Mouse (Mus musculus) midbrain, embryonic 12.5 days (tissue): ENCODE measurements at regions not wholly inside any gene's neighbourhood (a gene's known extent, or its start where the extent isn't known, plus 50 kb on each side); places are given as distances from the start of the nearest gene placed in this dataset.

Source experiments
- ATAC-seq: fragments of 200-750 bp; cut with Nextera tagmentation; 2 replicates; pipeline ENCODE4 v1.8.0; 2017; ENCODE audit warnings: low read depth, moderate TSS enrichment, moderate library complexity; ENCODE audit not compliant: low FRiP score
- H3K27ac ChIP-seq: fragments of 300-500 bp; sonication (generic); replicated peaks from 2 replicates; pipeline ENCODE4 v1.5.1; 2016; ENCODE audit warnings: mild to moderate bottlenecking
- H3K27me3 ChIP-seq: fragments of 300-500 bp; sonication (generic); 2 replicates; pipeline ENCODE4 v1.6.1; 2016; ENCODE audit warnings: mild to moderate bottlenecking
- H3K36me3 ChIP-seq: fragments of 300-500 bp; sonication (generic); 2 replicates; pipeline ENCODE4 v1.6.1; 2016
- H3K4me1 ChIP-seq: fragments of 300-500 bp; sonication (generic); 2 replicates; pipeline ENCODE4 v1.6.1; 2016
- H3K4me2 ChIP-seq: fragments of 300-500 bp; sonication (generic); replicated peaks from 2 replicates; pipeline ENCODE4 v1.6.1; 2016; ENCODE audit warnings: mild to moderate bottlenecking, moderate library complexity
- H3K4me3 ChIP-seq: fragments of 300-500 bp; sonication (generic); 2 replicates; pipeline ENCODE4 v1.5.1; 2016; ENCODE audit warnings: mild to moderate bottlenecking
- H3K9ac ChIP-seq: fragments of 300-500 bp; sonication (generic); replicated peaks from 2 replicates; pipeline ENCODE4 v1.6.1; 2016; ENCODE audit warnings: mild to moderate bottlenecking, moderate library complexity
- H3K9me3 ChIP-seq: fragments of 300-500 bp; sonication (generic); 2 replicates; pipeline ENCODE4 v1.6.1; 2016; ENCODE audit warnings: mild to moderate bottlenecking
- WGBS: fragments of 180-500 bp; shearing (Covaris S2); methylation state at CpG from one replicate; pipeline ENCODE4 v1.1.7; 2016; 5-methylcytosine and 5-hydroxymethylcytosine counted together

GRCm38 (mm10) chr15:67792822-67793221 lies 1292.1 kb upstream of the Lrrc6 start:
- no peaks in the 10 kb centered on the region for H3K4me1 ChIP-seq
- ATAC-seq: no peak
- no peak overlapping the region for H3K9ac ChIP-seq
- no peak overlapping the region for H3K27ac ChIP-seq
- no peaks in the 10 kb centered on the region for H3K36me3 ChIP-seq
- no peaks in the 10 kb centered on the region for H3K27me3 ChIP-seq
- H3K4me3 ChIP-seq: no peak overlapping the region
- H3K4me2 ChIP-seq: no peak overlapping the region
- no peaks in the 10 kb centered on the region for H3K9me3 ChIP-seq

GRCm38 (mm10) chr15:67788587-67788986 lies 1287.9 kb upstream of the Lrrc6 start:
- Histone ChIP-seq H3K4me3 (no peak overlapping the region), H3K27ac (no peak overlapping the region), H3K36me3 (no peaks in the 10 kb centered on the region), H3K9ac (no peak overlapping the region), H3K4me2 (no peak overlapping the region), H3K9me3 (no peaks in the 10 kb centered on the region), H3K27me3 (no peaks in the 10 kb centered on the region), H3K4me1 (no peaks in the 10 kb centered on the region)
- no peak for ATAC-seq

DNA sequence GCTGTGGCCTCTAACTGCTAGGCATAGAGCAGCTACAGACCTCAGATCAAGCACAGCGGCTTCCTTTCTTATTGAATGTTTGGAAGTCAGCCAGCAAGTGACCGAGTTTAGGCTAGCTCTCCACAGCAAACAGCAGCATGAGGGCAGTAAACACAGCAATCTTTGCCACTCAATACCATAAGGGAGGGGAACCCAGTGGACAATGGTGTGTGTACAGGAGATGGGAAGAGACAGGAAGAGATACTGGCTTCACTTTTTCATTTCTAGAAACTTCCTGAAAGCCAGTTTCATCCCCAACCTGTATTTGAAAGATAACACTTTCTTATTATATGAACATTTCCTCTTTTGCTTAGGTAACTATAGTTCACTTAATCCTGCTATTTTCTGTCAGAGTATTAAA lies 1284.9 kb upstream of the Lrrc6 start:
- H3K4me1 ChIP-seq: no peaks in the 10 kb centered on the region
- H3K27ac ChIP-seq: no peak overlapping the region
- ATAC-seq: no peak
- no peaks in the 10 kb centered on the region for H3K36me3 ChIP-seq
- H3K4me3 ChIP-seq: no peak overlapping the region
- H3K27me3 ChIP-seq: no peaks in the 10 kb centered on the region
- H3K9me3 ChIP-seq: no peaks in the 10 kb centered on the region
- H3K4me2 ChIP-seq: no peak overlapping the region
- no peak overlapping the region for H3K9ac ChIP-seq
- WGBS: 77% methylated on average over 2 of the region's 2 CpGs

- Histone ChIP-seq H3K4me1 (no peaks in the 10 kb centered on the region), H3K9ac (no peak overlapping the region), H3K27me3 (no peaks in the 10 kb centered on the region), H3K9me3 (no peaks in the 10 kb centered on the region), H3K27ac (no peak overlapping the region), H3K4me2 (no peak overlapping the region), H3K36me3 (no peaks in the 10 kb centered on the region), H3K4me3 (no peak overlapping the region)
- 85% methylated on average over 1 of the region's 1 CpGs for WGBS
- ATAC-seq: no peak
Measured at GRCm38 (mm10) chr15:67783754-67784153, 1283.0 kb upstream of the Lrrc6 start.

DNA sequence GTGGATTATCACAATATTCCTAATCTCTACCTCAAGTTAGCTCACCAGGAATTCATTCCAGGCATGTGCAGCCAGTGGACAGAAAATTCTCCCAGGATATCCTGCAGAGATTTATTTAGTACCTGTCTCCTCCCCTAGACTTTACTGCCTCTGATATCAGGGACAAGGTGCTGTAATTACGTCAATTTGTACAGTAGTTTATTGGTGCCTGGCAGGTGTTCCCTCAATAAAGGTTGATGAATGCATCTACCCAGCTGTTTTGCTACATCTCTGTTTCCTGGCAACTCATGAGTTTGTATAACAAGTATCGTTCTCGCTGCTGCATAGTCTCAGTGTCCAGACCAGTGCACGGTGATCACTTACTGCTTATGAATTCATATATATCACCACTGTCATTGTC lies 1281.8 kb upstream of the Lrrc6 start:
- Histone ChIP-seq H3K4me1 (no peaks in the 10 kb centered on the region), H3K36me3 (no peaks in the 10 kb centered on the region), H3K9me3 (no peaks in the 10 kb centered on the region), H3K27ac (no peak overlapping the region), H3K27me3 (no peaks in the 10 kb centered on the region), H3K9ac (no peak overlapping the region), H3K4me2 (no peak overlapping the region), H3K4me3 (no peak overlapping the region)
- 89% methylated on average over 4 of the region's 4 CpGs for WGBS
- ATAC-seq: no peak

GRCm38 (mm10) chr15:67780856-67781255 lies 1280.1 kb upstream of the Lrrc6 start:
- no peaks in the 10 kb centered on the region for H3K27me3 ChIP-seq
- no peaks in the 10 kb centered on the region for H3K9me3 ChIP-seq
- no peak overlapping the region for H3K9ac ChIP-seq
- H3K4me1 ChIP-seq: no peaks in the 10 kb centered on the region
- WGBS: 79% methylated on average over 2 of the region's 2 CpGs
- no peak for ATAC-seq
- no peak overlapping the region for H3K4me2 ChIP-seq
- H3K36me3 ChIP-seq: no peaks in the 10 kb centered on the region
- no peak overlapping the region for H3K4me3 ChIP-seq
- H3K27ac ChIP-seq: no peak overlapping the region

DNA sequence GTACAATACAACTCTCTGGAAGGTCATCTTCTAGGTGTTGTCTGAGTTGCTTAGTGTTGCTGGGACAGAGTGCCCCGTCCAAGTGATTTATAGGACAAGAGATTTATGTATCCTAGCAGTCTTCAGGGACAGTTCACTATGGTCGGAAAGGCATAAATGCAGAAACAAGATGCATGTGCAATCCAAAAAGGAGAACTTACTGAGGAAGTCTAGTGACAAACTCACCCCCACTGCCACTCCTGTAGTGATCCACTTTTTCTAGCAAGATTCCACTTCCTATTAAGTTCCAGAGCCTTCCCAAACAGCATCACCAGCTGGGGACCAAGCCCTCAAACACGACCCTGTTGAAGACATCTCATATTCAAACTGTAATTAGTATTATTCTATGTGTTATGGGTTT lies 1266.9 kb upstream of the Lrrc6 start:
- Histone ChIP-seq H3K9ac (no peak overlapping the region), H3K4me2 (no peak overlapping the region), H3K4me1 (no peaks in the 10 kb centered on the region), H3K27me3 (no peaks in the 10 kb centered on the region), H3K27ac (no peak overlapping the region), H3K36me3 (no peaks in the 10 kb centered on the region), H3K4me3 (no peak overlapping the region), H3K9me3 (no peaks in the 10 kb centered on the region)
- no peak for ATAC-seq
- WGBS: 75% methylated on average over 3 of the region's 3 CpGs

GRCm38 (mm10) chr15:67759221-67759620 lies 1258.5 kb upstream of the Lrrc6 start:
- H3K27me3 ChIP-seq: no peaks in the 10 kb centered on the region
- ATAC-seq: no peak
- no peak overlapping the region for H3K4me2 ChIP-seq
- no peak overlapping the region for H3K27ac ChIP-seq
- no peaks in the 10 kb centered on the region for H3K9me3 ChIP-seq
- H3K4me1 ChIP-seq: no peaks in the 10 kb centered on the region
- no peak overlapping the region for H3K4me3 ChIP-seq
- H3K9ac ChIP-seq: no peak overlapping the region
- no peaks in the 10 kb centered on the region for H3K36me3 ChIP-seq
- 57% methylated on average over 4 of the region's 4 CpGs for WGBS

DNA sequence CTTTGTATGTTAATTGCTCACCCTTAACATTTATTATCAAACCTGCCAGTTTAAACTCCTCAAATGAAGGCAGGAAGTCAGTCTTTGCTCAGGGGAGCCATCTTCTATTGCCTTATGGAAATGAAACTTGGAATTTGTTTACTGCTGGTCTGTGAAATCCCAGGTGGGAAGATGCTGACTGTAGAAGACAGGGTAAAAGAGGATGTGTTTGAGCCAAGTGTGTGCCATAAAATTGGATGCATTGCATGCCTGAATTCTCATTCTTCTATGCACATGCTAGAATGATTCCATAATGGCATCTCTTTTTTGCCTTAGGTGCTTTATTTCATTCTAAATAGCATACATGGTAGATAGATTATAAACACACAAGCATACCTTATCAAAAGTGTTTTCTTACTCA lies 1249.9 kb upstream of the Lrrc6 start:
- no peak overlapping the region for H3K9ac ChIP-seq
- 0 out of 2 replicates have a peak, but pooled peaks have one; percentile 23 for ATAC-seq
- no peak overlapping the region for H3K4me2 ChIP-seq

DNA sequence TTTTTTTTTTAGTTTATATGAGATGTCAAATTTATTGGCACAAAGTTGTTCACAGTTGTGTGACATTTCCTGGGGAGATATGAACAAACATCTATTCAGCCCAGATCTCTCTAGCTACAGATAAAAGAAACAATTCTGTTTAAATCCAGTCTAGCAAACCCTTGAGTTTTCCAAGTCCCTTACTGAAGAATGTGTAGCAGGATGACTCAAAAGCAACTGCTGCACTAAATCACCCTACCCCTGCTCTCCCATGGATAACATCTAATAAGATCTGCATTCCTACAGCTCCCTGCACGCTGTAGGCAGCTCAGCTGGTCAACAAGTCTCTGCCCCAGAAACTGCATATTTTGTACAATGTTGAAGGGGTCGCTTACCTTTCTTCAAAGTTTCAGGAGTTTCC lies 1242.6 kb upstream of the Lrrc6 start:
- H3K4me2 ChIP-seq: no peak overlapping the region
- no peaks in the 10 kb centered on the region for H3K27me3 ChIP-seq
- WGBS: 62% methylated on average over 2 of the region's 2 CpGs
- H3K9me3 ChIP-seq: no peaks in the 10 kb centered on the region
- H3K4me3 ChIP-seq: no peak overlapping the region
- no peak for ATAC-seq
- H3K4me1 ChIP-seq: no peaks in the 10 kb centered on the region
- no peak overlapping the region for H3K27ac ChIP-seq
- H3K36me3 ChIP-seq: no peaks in the 10 kb centered on the region
- H3K9ac ChIP-seq: no peak overlapping the region

More for the DNA sequence above, 1249.9 kb upstream of the Lrrc6 start:
- no peak overlapping the region for H3K27ac ChIP-seq
- no peaks in the 10 kb centered on the region for H3K4me1 ChIP-seq
- no peak overlapping the region for H3K4me3 ChIP-seq
- no peaks in the 10 kb centered on the region for H3K36me3 ChIP-seq
- H3K27me3 ChIP-seq: no peaks in the 10 kb centered on the region
- no peaks in the 10 kb centered on the region for H3K9me3 ChIP-seq

DNA sequence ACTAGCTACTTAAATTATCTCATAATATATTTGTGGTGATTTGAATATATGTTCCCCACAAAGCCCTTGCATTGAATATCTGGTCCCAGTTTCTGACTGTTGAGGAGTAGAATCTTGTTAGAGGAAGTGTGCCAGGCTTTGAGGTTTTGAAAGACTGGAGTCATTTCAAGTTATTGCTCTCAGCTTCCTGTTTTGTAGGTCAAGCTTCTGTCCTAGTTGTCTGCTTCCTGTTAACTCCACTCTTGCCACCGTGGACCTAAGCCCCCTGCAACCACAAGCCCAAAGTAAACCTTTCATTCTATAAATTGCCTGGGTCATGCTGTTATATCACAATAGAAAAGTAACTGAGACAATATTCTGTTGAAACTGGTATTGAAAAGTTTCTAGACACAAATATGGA lies 1232.3 kb upstream of the Lrrc6 start:
- WGBS: 65% methylated on average over 1 of the region's 1 CpGs
- H3K9me3 ChIP-seq: no peaks in the 10 kb centered on the region
- no peak overlapping the region for H3K27ac ChIP-seq
- no peak for ATAC-seq
- no peaks in the 10 kb centered on the region for H3K36me3 ChIP-seq
- H3K4me1 ChIP-seq: no peaks in the 10 kb centered on the region
- H3K4me2 ChIP-seq: no peak overlapping the region
- H3K9ac ChIP-seq: no peak overlapping the region
- no peaks in the 10 kb centered on the region for H3K27me3 ChIP-seq
- H3K4me3 ChIP-seq: no peak overlapping the region

DNA sequence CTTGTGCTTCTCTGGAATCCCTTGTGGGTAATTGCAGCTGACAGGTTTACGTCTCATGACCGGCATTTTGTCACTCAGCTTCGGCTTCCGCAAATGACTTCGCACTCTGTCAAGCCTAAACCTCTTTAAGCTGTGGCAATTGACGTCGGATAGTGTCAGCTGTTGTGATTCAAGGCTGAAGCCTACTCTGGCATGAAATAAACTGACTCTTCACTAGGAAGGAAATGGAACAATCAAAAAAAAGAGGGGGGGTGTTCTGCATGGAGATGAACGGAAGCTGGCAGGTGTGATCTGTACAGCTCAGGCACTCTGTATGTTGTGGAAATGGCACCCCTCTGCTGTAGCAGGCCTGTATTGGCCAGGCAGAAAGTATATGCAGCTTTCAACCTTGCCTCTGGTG lies 1228.8 kb upstream of the Lrrc6 start:
- Histone ChIP-seq H3K27me3 (no peaks in the 10 kb centered on the region), H3K9ac (no peak overlapping the region), H3K9me3 (no peaks in the 10 kb centered on the region), H3K36me3 (no peaks in the 10 kb centered on the region), H3K4me1 (no peaks in the 10 kb centered on the region), H3K4me3 (no peak overlapping the region), H3K27ac (no peak overlapping the region), H3K4me2 (no peak overlapping the region)
- 79% methylated on average over 8 of the region's 8 CpGs for WGBS
- peak; percentile 12; the same call in 1 of the 2 replicates for ATAC-seq

- H3K4me2 ChIP-seq: no peak overlapping the region
- H3K9ac ChIP-seq: no peak overlapping the region
- no peak overlapping the region for H3K4me3 ChIP-seq
- H3K9me3 ChIP-seq: no peaks in the 10 kb centered on the region
- no peak for ATAC-seq
- no peaks in the 10 kb centered on the region for H3K27me3 ChIP-seq
- 83% methylated on average over 5 of the region's 5 CpGs for WGBS
- no peaks in the 10 kb centered on the region for H3K4me1 ChIP-seq
- no peak overlapping the region for H3K27ac ChIP-seq
- H3K36me3 ChIP-seq: no peaks in the 10 kb centered on the region
Measured at GRCm38 (mm10) chr15:67725239-67725638, 1224.5 kb upstream of the Lrrc6 start.
